Mouse (Mus musculus) testis, postnatal 14 days (tissue): ENCODE data around the gene Rhbdf2.

Experiments
- DNase-seq: peaks from one replicate; pipeline ENCODE4 v3.0.0; 2021; ENCODE audit warnings: low spot score

Rhbdf2 gene

DNA sequence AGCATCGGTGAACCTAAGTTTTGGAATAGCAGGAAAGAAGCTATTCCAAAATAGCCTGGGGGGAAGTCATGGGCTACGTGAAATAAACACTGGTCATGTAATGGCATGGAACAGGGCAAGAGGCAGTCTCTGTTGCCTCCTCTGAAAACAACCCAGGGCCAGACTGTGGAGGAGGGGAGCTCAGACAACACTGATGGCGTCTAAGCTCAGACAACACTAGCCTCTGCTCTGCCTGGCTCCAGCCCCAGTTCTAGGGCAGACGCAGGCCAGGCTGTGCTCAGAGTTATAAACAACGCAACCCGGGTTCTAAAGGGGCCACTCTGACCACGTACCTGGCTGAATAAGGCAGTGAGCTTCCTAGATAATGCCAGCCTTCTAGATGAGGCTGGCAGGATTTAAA, 76.1 kb downstream of the Rhbdf2 start:
- DNase-seq = no peak

DNA sequence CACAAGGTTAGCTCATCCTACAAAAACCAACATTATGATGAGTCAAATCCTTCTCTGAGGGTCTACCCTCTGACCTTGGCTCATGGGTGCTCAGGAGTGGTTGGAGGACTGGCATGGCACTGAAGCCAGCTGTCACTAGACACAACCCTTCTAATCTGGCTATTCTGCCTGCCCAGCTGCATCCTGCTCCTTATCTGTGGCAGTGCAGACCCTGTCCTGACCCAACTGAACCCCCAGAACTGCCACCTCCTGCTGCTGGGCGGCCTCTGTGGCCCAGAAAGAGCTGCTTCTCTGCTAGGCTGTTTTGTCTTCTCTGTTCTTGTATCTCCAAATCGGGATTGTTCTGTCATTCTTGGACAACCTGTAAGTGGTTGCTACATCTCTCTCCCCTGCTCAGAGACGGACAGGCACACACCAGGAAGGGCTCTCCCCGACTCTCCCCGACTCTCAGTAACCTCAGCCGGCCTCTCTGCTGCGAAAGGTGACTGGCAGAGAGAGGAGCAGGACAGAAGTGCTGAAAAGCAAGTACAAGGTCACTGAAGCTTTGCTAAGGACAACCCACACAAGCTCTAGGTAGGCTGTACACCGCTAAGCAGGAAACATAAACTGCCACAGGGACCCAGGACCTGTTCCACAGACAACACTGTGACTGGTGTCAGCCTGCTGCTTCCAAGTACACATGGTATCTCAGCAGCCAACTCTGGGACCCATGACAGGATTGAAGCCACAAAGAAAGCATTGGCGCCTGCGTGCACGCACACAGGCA, 77.4 kb downstream of the Rhbdf2 start:
- DNase-seq = no peak

DNA sequence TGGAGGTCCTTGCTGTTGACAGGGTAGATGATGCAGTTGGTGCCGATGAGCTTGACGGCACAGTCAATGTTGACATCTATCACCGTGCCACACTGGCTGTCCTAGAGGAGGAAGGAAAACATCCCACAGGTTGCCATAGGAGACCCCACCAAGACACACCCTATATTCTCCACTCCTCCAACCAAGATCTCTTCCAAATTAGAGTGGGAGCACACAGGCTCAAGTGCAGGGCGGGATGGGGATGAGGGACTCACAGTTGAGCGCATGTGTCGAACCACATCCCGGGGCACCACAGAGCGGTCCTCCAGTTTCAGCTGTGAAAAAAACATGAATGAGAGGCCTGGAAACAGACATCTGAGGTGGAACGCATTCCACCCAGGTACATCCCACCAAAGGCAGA, 78.0 kb downstream of the Rhbdf2 start:
- no peak for DNase-seq
